Mouse (Mus musculus) retina, adult 2 months (tissue): ENCODE data around the gene Nln.

Experiments
- DNase-seq: peaks from one replicate; pipeline ENCODE4 v3.0.0-alpha.2; 2012; ENCODE audit warnings: low read depth, low spot score

Nln gene

DNA sequence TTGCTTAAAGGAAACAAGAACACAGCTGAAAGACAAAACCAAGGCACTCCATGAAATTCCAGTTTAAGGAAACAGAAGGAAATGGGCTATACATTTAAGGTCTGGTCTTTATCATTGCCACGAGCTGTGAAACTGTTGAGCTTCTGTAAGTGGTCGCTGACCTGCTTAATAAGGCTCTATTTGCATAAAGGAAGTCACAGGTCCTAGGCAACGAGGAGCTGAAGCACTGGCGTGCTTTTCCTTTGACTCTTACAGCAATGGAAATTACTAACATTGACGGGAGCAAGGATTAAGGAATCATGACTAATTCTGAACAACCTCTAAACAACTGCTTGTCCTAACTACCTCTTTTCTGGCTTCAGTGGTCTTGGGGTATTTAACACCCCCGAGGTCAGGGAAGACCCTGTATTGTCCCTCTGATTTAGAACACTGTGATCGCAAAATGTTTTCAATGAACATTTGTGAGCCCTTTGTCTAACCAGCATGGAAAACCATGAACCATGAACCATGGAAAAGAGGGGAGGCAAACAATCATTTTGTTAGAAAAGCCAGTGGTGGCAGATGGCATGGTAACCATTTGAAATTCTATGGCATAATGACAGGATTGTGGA is 90.8 kb downstream of the Nln start:
- DNase-seq: no peak

DNA sequence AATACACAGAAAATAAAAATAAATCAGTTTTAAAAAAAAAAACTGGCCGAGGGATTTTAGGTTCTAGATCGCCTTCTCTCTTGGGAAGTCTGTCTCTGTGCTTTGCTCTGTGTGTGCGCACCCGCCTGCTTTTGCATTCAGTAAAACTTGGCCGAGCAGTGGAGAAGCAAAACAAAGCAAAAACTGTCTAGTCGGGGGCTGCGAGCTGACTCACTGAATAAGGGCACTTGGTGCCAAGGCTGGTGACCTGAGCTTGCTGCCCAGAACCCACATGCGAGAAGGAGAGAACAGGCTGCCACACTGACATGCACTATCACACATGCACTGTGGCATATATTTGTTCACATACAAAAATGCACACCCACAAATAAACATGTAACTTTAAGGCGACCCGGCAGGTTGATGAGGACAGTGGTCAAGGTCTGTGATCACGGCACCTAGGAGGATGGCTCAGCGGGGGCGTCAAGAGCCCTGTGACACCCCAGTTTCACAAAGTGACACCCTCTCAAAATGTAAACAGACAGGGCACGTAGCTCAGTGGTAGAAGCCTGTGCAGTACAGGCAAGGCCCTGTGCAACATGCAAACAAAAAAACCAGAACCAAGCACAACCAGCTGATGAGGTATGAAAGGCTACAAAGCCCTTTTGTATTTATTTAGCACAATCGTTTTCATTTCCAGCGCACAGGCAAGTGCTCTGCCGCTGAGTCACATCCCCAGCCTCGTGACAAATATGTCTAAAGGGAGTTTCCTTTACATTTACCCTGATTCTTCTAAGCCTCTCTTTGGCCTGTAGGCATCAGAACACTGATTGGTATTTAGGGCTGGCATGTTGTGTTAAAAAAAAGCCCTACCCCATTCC is 93.9 kb downstream of the Nln start:
- DNase-seq: no peak

DNA sequence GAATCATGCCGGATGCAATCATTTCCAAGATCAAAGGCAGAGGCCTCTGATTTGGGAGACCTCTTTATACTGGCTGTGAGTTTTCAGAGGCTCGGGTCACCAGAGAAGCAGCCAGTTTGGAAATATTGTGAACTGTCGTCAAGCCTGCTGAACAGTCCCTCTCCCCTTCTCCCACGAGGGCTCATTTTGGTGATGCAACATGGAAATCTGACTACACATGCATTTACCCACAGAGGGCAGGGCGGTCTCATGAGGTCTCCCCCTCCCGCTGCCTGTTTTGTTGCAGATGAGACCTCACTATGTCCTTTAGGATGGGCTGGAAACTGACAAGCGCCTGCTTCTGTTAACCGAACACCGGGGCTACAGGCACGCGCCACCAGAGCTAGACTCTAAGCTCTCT is 95.4 kb downstream of the Nln start:
- no peak for DNase-seq

DNA sequence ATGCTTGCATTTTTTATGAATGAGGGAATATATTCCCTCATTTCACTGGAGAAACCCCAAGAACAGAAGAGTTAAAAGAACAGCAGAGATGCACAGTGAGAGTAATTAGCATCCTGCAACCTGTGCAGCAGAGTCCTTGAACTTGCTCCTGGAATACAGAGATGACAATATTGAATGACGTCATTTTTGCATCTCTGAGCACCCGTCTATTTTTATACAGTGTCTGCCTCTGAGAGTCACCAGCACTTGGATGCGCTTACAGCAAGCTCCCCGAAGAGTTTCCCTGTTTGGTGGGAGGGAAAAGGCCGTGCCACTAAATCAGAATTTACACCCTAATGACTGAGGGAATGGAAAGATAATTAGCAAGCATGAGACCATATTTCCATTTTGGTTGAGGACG is 96.0 kb downstream of the Nln start:
- DNase-seq: no peak

DNA sequence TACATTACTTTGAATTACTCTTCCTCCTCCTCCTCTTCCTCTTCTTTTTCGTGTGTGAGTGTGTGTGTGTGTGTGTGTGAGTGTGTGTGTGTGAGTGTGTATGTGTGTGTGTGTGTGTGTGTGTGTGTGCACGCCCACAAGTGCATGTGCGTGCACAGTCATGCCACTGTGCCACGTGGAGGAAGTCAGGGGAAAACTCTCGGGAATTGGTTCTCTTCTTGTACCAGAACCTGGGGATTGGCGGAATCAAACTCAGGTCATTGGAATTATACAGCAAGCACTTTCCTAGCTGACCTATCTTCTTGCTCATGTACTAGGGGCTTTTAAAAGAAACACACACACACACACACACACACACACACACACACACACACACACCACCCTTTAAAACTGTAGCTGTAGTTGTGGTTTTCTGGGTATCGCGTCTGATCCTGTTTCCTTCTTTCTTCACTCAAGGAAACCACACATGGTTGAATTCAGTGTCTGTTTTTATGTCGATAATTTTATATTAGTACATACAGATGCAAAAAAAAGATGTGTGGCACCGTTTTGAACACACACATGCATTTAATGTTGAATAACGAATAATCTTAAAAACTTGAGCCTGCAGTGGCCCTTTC is 97.1 kb downstream of the Nln start:
- no peak for DNase-seq

DNA sequence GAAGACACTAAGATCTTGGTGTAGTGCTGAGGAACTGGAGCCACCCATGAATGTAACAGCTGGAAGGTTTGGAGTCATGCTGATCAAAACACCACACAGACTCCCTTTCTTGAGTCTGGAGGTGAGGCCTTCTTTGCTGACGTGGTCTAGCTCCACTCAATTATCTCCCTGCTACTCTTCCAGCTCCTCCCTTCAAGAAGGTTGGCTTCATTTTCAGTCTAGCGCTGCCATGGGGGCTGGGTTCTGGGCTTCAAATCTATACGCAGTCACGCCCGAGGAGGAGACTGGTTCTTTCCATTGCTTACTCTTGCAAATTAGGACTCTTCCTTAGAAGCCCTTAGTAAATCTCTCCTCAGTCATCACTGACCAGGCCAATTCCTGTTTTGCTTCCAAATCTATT is 98.1 kb downstream of the Nln start:
- DNase-seq: no peak

DNA sequence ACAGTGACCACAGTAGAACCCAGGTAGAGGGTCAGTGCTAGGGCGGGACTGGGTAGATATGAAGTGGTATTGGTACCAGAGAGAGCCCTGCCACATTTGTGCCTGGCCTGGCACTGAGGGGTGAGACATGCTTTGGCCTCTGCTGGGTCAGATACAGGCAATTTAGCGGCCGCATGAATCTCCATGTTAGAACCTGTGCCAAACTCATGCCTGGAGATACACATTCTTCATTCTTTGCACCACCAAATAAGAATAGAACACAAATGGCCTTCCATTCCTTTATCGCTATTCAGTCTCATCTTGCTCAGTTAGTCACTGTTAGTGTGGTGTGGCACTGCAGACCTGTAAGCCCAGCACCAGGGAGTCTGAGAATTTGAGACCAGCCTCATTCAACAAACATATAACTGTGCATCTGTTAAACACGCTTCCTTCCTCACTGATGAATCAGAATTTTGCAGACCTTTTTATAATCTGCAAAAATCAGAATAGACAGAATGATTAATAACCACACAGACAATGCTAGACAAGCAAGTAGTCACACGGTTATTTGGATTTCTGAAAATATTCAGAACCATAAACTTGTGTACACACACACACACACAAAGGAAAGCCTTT is 104.1 kb downstream of the Nln start:
- DNase-seq: no peak

DNA sequence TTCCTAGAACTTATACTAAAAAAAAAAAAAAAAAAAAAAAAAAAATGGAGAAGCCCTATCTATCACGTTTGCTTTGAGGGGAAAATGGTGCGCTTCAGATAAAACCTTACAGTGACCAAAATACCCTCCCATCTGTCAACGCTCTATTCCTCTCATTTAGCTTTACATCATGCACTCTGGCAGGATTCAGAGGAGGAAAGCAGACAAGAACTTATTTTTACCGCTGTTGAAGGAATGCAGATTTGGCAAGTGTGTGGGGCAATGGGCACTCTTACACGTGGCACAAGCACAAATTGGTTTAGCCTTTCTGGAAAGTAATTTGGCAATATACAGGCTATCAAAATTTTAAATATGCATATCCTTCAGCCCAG is 115.3 kb downstream of the Nln start:
- DNase-seq: no peak

DNA sequence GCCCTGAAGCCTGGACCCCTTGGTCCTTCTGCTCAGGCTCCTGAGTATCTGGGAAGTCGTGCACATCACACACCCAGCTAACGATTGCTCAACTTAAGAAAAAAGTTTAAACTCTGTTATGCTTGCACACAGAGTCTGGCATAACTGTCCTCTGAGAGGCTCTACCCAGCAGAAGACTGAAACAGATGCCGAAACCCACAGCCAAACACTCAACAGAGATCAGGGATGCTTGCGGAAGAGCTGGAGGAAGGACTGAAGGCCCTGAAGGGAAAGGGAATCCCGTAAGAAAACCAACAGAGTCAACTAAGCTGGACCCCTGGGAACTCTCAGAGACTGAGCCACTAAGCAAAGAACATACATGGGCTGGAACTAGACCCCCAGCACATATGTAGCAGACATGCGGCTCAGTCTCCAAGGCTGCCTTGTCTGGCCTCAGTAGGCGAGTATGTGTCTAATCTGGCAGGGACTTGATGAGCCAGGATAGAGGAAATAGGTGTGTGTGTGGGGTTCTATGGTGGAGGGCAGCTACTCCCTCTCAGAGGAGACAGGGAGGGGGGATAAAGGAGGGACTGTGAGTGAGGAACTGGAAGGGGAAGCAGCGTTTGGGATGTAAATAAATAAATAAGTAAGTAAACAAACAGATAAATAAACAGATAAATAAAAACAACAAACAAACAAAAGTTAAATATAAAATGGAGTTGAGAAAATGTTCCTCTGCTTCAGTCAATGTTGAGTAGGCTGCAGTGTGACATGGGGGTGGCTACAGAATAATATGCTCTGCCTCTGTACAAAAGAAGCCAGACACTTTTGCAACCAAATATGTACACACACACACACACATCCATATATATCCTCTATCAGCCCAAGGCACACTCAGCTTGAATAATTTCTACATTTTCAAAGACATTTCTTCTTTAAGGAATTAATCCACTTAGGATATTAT is 116.0 kb downstream of the Nln start:
- DNase-seq: no peak

DNA sequence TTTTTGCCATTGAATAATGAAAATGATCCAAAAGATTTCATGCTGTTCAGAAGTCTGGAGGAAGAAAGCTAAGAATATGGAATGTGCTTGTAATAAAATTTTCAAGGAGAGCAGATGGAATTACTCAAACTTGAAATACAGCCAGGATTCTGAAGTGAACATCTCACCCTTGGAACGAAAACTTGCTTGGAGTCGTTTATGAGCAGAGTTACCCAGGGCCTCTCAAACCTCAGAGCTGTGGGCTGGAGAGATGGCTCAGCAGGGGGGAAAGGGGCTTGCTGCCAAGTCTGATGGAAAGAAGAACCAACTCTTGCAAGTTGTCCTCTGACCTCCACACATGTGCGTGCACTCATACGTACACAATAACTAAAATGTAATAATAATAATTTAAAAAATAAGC is 122.8 kb downstream of the Nln start:
- no peak for DNase-seq

DNA sequence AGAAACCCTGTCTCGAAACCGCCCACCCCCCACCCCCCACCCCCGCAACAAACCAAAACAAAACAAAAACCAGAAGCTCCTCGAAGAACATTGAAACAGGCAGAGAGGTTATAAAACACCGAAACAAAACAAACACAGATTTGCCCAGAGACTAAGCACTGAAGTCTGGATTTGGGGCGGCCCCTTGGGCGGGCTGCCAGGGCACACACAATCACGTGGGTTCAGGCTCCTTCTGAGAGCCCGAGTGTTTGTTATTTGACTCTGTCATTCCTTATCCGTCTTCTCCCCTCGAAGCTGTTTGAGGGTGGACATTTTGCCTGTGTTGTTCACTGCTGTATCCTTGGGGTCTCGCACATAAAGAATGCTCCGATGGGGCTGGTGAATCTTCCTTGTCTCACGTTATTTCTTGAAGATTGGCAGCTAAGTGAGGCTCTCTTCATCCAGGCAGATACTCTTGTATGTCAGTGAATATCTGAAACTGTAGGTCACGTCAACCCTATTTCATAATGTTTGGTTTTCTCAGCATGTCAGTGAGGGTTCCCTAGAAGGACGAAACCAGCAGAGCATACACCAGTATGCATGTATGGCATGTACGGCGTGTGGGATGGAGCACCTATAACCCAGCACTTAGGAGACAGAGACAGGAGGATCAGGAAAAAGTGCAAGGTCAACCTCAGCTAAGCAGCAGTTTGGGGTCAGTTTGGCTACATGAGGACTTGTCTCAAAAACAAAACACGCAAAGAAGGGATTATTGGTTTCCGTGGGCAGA is 123.7 kb downstream of the Nln start:
- DNase-seq: no peak

DNA sequence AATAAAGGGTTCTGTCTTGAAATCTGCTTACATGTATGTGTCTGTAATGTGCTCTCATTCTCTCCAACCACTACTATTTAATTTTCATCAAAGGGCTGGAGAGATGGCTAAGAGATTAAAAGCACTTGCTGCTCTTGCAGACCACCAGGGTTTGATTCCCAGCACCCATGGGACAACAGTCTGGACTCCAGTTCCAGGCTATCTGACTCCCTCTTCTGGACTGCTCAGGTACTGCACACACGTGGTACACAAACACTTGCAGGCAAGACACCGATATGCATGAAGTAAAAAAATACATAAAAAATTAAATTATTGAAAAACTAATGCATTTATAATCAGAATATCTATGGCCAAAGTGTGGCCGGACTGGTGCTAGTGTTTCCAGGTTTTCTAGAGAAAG is 127.0 kb downstream of the Nln start:
- DNase-seq: no peak

DNA sequence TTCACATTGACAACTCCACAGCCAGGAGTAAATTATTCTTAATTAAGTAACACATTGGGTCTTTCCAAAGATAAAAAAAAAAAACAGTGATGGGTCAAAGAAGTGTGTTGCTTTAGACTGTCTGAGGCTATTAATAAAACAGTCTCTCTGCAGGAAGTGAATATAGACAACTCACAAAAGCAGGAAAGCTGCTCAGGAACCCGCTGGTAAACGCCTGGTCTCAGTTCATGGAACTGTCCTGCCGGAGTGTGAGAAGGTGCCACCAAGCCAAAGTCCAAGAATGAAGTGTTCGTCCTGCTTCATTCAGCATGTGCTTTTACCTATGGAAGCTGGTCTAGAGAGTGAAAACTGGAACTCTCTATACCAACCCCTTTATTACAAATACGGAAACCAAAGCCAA is 129.0 kb downstream of the Nln start:
- DNase-seq: no peak

DNA sequence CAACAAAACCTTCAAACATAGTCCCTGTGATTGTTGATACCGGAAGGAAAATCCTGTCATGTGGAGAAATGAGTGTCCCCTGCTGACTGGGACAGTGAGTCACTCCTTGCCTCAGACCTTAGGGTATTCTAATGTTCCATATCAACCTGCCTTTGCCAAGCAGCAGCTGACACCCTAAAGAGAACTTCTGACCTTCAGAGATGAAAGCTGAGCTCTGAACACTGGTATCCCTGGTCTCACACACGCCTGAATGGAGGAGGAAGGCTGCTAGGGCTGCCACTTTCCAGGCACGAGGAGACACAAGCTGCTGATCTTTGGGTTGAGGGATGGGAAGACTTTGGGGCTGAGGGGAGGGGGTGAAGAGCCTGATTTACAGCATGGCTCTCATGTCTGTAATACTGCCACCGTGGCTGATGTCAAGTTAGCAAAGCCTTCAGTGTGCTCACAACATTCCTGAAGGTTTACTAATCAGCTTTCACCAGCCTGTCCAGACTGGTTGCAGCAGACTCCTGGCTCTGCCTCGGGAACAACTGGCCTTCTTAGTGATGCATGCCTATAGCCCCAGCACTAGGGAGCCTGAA is 131.0 kb downstream of the Nln start:
- no peak for DNase-seq

DNA sequence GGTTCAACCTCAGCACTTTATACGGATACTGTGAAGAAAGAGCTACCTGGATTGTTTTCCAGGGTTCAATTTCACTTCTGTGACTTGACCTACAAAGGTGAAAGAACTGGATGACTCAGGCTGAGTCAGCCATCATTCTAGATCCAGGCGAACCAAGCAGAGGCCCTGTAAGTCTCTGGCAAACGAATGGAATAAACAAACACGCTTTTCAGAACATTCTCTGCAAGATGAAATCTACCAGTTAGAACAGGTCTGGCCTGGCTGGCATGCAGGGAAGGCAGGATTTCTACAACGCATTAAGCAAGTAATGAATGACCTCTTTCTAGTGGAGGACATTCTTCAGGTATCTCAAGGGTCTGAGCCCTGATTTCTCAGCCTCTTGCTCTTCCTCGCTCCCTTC is 131.6 kb downstream of the Nln start:
- DNase-seq: no peak

DNA sequence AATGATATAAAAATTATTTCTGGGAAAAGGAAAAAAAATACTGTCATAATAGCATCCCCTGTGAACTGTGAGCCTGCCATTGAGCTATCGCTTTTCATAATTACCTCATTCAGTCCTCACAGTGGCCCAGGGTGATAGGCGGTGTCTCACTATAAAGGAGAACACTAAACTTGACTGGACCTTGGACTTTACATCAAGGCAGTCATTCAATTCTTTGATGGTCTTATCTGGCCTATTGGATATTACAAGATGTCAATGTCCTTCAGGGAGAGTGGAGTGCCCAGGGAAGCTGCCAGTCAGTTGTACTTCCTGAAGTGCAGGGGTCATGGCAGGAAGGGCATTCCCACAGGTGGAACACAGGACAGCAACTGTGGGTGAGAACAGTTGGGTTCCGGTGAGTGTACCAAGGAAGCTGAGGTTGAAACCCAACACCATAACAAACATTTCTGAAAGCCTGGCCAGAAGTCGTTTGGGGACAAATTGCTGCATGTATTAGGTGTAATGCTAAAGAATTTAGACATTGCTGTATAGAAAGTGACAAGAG is 133.2 kb downstream of the Nln start:
- DNase-seq: no peak

DNA sequence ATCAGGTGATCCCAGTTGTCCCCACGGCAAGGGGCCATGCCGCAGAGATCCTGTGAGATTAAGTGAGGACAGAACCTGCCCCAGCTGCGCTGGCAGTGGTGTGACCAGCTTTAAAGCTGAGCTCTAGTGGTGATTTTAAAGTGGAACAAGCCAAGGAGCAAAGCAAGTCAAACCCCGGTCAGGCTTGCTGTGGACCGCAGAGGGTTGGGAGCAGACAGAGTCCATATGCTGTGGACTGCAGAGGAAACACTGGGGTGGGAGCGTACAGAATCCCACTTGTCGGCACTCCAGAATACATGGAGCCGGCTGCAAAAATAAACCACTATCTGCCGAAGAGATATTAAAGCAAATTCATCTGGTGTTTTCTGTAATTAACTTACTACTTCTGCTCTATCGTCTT is 134.3 kb downstream of the Nln start:
- no peak for DNase-seq

DNA sequence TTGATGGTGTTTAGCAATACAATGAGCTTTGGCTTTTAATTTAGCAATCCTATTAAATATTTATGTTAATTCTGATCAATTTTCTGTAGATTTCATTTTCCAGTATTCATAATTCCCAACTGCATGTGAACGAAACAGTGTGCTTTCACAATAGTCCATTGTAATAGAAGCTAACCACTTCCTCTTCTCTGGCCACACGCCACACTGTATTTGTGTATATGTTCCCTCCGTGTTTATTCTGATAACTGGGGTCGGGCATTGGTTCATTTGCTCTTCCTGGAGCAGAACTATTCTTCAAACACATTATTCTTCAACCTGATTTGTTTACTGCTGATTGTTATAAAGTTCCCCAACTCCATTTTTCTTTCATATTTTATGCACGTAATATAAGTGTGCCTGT is 135.4 kb downstream of the Nln start:
- DNase-seq: no peak
